Mouse (Mus musculus): ENCODE results near the gene Zcchc2. TPM values are rescaled to one million over a fixed set of nuclear protein-coding genes. Genes with fewer than 3 reads are reported as not detected.

Zcchc2 gene
- total RNA-seq, 2 experiments from 2014 or later: 7.0 to 7.9 TPM

DNA sequence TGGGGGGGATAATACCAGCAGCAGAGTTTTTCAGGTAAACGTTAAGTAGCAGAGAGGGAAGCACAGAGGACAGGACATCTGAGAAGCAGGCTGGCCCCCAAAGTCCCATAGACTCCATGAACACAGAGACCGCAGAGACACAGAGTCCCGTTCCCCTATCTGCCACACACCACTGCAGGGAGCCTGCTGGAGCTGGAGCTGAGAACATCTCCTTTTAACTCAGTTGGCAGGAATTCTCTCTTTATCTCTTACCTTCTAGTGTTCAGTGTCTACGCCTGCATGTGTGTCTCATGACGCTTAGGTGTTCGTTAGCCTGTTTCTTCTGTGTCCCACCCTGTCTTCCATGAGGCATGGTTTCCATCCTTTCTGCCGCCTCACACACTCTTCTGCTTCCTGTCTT lies 83.0 kb downstream of the Zcchc2 start:
- DNase-seq: no peak

DNA sequence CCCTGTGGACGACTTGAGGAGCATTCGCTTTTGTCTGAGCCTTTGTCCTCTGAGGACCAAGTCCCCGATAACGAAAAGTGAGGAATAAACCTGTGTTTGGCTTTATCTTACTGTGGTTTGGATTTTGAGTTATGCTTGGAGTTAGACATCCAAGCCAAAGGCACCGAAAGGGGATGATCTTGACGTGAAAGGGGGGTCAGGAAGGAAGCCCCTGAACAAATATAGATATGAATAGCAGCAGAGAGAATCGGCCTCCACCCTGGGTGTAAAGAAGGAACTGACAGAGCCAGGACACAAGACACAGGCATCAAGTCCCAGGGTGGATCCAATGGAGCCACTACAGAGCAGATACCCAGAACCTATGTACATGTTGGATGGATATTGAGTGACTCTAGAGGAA lies 83.9 kb downstream of the Zcchc2 start:
- peak in 1 of 2 experiments; percentile 48 for DNase-seq

DNA sequence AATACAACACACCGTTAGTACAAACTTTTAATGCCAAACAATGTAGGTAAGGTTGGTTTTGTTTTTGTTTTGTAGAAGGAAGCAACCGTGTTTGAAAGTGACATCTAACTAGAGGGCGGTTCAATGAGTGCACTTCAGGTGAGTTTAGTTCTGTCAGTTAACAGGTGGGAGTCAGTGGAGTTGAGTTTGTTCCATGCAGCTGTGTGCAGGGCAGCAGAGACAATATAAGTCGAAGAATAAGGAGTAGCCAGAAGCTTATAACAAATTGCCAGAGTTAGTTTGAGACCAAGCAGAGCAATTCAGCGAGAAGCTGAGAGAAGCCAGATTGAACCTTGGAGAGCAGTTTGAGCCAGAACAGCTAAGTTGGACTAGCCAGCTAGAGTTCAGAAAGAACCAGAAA lies 84.5 kb downstream of the Zcchc2 start:
- no peak for DNase-seq

DNA sequence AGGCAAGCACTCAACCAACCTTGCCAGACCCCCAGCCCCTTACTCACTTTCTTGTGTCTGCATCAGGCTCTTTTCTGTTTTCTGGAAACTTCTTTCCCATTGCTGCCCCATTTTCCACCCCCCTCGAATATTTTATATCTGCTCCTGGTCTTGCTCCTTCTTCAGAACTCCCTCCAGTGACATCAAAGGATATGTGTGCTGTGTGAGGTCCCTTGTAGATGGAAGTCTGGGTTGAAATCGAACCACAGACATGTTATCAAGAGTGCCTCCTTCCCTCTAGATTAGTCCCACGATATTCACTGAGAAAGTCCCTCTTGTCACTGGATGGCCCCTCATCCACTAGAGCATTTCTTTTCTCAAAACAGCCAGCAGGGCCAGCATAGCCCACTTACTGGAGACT lies 86.4 kb downstream of the Zcchc2 start:
- no peak for DNase-seq

DNA sequence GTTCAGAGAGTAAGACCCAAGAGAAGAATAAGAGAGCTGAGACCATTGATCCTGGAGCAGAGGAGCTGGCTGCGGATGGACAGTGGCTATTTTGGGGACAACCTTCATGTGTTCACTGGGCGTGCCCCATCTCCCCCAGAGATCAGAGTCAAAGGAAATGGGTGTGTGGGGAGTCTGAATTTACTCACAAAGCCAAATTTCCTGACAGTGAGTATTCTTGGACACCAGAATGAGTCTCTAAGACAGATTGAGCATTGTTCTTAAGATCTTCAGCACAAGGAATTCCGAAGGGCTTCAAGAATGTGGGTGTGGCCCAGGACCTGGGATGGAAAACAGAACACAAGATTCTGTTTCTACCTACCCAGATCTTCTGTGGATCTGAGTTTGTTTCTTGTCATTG lies 87.0 kb downstream of the Zcchc2 start:
- peak in 1 of 2 experiments; percentile 69 for DNase-seq

Other genes with a start within 250 kb of the Zcchc2 start
- gene Tnfrsf11a, start 209.7 kb upstream of the Zcchc2 start, total RNA-seq (2021): 1 to 10 TPM; 1.6 TPM
- 10 to 100 TPM; 16.3 to 19.1 TPM for gene Phlpp1, start 181.3 kb downstream of the Zcchc2 start, total RNA-seq (2021)

All from heart, adult 18-20 months (tissue).